Mouse (Mus musculus) testis, adult 2 months (tissue): ENCODE results near the gene Arid1b. TPM values are rescaled to one million over a fixed set of nuclear protein-coding genes. Genes with fewer than 3 reads are reported as not detected.
A peak's percentile ranks its signal among the peaks of the same experiment; 100 is the strongest.

Source experiments
- H3K27ac ChIP-seq: fragments of 200-500 bp; 2 replicates; pipeline ENCODE4 v1.5.1; 2012; ENCODE audit warnings: low read depth, low read length; ENCODE audit not compliant: control insufficient read depth, insufficient read depth
- H3K27me3 ChIP-seq: fragments of 200-500 bp; 2 replicates; pipeline ENCODE4 v1.6.1; 2012; ENCODE audit warnings: mild to moderate bottlenecking, low read length, moderate library complexity; ENCODE audit not compliant: control insufficient read depth, insufficient read depth
- H3K36me3 ChIP-seq: fragments of 200-500 bp; 2 replicates; pipeline ENCODE4 v1.6.1; 2012; ENCODE audit warnings: mild to moderate bottlenecking, low read length; ENCODE audit not compliant: control insufficient read depth, insufficient read depth
- H3K4me1 ChIP-seq: fragments of 200-500 bp; 2 replicates; pipeline ENCODE4 v1.6.1; 2012; ENCODE audit warnings: low read length; ENCODE audit not compliant: control insufficient read depth, insufficient read depth
- H3K4me3 ChIP-seq: fragments of 200-500 bp; 2 replicates; pipeline ENCODE4 v1.5.1; 2012; ENCODE audit warnings: low read depth, mild to moderate bottlenecking, low read length, moderate library complexity, mixed read lengths; ENCODE audit not compliant: control insufficient read depth
- CTCF ChIP-seq: fragments of 200-500 bp; IDR thresholded peaks from 2 replicates; pipeline ENCODE4 v1.5.1; 2012; ENCODE audit warnings: low read depth, mild to moderate bottlenecking, inconsistent platforms, low read length, moderate library complexity; ENCODE audit not compliant: control insufficient read depth, insufficient read depth, insufficient replicate concordance
- POLR2A ChIP-seq: fragments of 200-500 bp; IDR thresholded peaks from 2 replicates; pipeline ENCODE4 v1.6.1; 2012; ENCODE audit warnings: low read depth, mild to moderate bottlenecking, inconsistent platforms, low read length, moderate library complexity; ENCODE audit not compliant: control insufficient read depth
- polyA plus RNA-seq: library from polyadenylated mRNA; depleted of rRNA; stranded (reverse); fragments of >200 nt; gene quantifications from 2 replicates; pipeline ENCODE4 v1.2.3, GENCODE M21; 2012

Arid1b gene
- polyA plus RNA-seq, 1 experiment = 5.2 TPM

DNA sequence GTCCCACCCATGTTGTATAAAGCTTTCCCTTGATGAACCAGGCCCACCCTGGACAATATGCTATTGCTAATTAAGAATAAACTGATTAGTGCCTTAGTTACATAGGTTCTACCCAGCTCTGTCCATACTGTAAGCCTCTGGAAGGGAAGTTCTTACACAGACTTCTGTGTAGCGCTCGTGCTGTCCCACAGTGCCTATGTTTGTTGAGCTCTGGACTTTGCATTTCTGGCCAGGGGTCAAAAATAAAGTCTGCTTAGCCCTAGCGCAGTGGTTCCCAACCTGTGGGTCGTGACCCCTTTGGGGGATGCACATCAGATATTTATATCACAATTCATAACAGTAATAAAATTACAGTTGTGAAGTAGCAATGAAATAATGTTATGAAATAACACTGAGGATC lies 221.2 kb downstream of the Arid1b start:
- H3K27me3 ChIP-seq = no peaks in the 10 kb centered on the region
- H3K4me3 ChIP-seq = no peak overlapping the region
- no peaks in the 10 kb centered on the region for H3K36me3 ChIP-seq
- TF ChIP-seq CTCF = no peak
- TF ChIP-seq POLR2A = no peak
- no peak overlapping the region for H3K27ac ChIP-seq
- no peaks in the 10 kb centered on the region for H3K4me1 ChIP-seq

GRCm38 (mm10) chr17:5216965-5217546 lies 222.9 kb downstream of the Arid1b start:
- H3K36me3 ChIP-seq = no peaks in the 10 kb centered on the region
- no peaks in the 10 kb centered on the region for H3K27me3 ChIP-seq
- TF ChIP-seq CTCF (no peak), POLR2A (no peak)
- H3K4me1 ChIP-seq = no peaks in the 10 kb centered on the region
- no peak overlapping the region for H3K4me3 ChIP-seq
- H3K27ac ChIP-seq = no peak overlapping the region

- Histone ChIP-seq H3K4me3 (no peak overlapping the region), H3K27me3 (no peaks in the 10 kb centered on the region), H3K27ac (no peak overlapping the region), H3K36me3 (no peaks in the 10 kb centered on the region), H3K4me1 (no peaks in the 10 kb centered on the region; the same call in 1 of the 2 replicates)
- TF ChIP-seq CTCF (peak; percentile 26; the same call in 1 of the 2 replicates), POLR2A (no peak)
Measured at GRCm38 (mm10) chr17:5217852-5218845, 224.0 kb downstream of the Arid1b start.

- no peaks in the 10 kb centered on the region; the same call in 1 of the 2 replicates for H3K4me1 ChIP-seq
- no peak overlapping the region for H3K27ac ChIP-seq
- H3K4me3 ChIP-seq = no peak overlapping the region
- TF ChIP-seq CTCF (no peak), POLR2A (no peak)
- H3K36me3 ChIP-seq = no peaks in the 10 kb centered on the region
- no peaks in the 10 kb centered on the region for H3K27me3 ChIP-seq
Measured at GRCm38 (mm10) chr17:5218955-5219557, 224.9 kb downstream of the Arid1b start.

DNA sequence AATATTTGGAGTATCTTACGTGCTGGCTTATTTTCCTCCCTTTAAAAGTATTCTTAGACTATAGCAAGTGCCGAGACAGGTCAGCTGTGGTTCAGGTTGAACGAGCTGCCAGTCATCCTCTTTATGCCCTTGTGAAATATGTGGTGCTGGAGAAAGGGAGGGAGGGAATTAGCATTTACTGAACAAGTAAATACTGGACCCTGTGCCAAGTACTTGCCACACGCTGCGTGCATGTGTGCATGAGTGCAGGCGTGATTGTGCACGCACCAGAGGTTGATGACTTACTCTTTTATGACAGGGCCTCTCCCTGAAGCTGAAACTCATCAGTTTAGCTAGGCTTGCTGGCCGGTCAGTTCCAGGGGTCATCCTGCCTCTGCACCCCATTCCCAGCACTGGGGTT lies 226.9 kb downstream of the Arid1b start:
- no peaks in the 10 kb centered on the region for H3K36me3 ChIP-seq
- H3K27ac ChIP-seq = no peak overlapping the region
- no peak overlapping the region for H3K4me3 ChIP-seq
- H3K27me3 ChIP-seq = no peaks in the 10 kb centered on the region
- TF ChIP-seq POLR2A = no peak
- TF ChIP-seq CTCF = no peak
- H3K4me1 ChIP-seq = no peaks in the 10 kb centered on the region; the same call in 1 of the 2 replicates

DNA sequence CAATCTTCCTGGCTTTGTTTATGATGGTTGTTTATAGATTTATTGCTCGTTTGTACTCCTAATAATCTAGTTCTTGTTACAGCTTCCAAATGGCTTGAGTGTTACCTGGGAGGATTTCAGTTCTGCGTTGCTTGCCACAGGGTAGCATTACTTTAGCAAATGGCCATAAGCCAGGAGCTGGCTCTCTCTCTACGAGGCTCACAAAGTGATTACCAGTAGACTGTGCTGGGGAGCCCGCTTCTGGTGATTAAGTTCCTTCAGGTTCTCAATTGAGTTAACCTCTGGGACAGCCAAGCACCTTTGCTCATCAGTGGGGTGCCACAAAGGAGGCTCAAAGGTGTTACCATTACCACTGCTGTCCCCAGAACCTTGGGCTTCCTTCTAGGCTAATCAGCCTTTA lies 227.4 kb downstream of the Arid1b start:
- Histone ChIP-seq H3K4me1 (no peaks in the 10 kb centered on the region; the same call in 1 of the 2 replicates), H3K27me3 (no peaks in the 10 kb centered on the region), H3K27ac (no peak overlapping the region), H3K36me3 (no peaks in the 10 kb centered on the region), H3K4me3 (no peak overlapping the region)
- no peak for TF ChIP-seq CTCF
- TF ChIP-seq POLR2A = no peak

DNA sequence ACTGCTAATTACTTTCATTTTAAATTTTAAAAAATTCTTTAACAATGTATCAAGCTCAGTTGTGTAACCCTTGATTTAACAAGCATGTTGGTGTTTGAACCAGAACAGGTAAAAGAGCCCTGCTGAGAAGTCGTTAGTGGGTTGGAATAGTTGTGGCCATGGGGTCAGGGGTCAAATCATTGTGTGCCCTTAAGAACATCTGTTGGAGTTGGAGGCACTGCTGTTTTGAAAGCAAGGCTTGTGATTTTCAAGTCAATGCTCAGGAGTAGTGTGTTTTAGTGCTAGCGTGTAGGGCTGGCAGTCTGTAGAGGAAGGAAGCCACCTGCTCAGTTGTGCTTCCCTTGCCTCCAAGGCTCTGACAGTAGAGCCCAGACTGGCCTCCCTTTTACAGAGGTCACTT lies 228.7 kb downstream of the Arid1b start:
- Histone ChIP-seq H3K36me3 (no peaks in the 10 kb centered on the region), H3K27me3 (no peaks in the 10 kb centered on the region), H3K4me1 (no peaks in the 10 kb centered on the region; the same call in 1 of the 2 replicates), H3K27ac (no peak overlapping the region), H3K4me3 (no peak overlapping the region)
- TF ChIP-seq CTCF (no peak), POLR2A (no peak)
